Mouse (Mus musculus) brain, adult 2 months (tissue): ENCODE measurements around the gene Tnnt2.

Source experiments
- DNase-seq: peaks from one replicate; pipeline ENCODE4 v3.0.0; 2011; ENCODE audit warnings: low read depth, low spot score

The Tnnt2 gene

GRCm38 (mm10) chr1:135855344-135855687 is 19.2 kb downstream of the Tnnt2 start:
- DNase-seq = no peak

DNA sequence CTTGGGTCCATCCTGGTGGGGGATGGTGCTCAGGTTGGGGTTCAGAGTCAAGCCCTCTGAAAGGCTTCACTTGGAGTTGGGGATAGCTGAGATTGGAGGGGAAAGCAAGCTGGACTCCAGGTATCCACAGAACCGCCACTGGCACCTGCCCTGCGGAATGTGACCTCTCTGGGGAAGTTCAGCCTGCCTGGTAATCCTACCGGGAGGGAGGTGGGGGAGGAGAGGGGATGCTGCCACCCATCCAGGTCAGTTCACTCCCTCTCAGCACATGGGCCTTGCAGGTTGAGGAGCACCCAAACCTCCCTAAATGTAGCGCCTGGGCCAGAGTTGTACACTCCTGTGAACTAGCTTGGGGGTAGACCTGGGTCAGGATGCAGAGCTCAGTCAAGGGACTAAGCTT is 19.9 kb downstream of the Tnnt2 start:
- DNase-seq = no peak

DNA sequence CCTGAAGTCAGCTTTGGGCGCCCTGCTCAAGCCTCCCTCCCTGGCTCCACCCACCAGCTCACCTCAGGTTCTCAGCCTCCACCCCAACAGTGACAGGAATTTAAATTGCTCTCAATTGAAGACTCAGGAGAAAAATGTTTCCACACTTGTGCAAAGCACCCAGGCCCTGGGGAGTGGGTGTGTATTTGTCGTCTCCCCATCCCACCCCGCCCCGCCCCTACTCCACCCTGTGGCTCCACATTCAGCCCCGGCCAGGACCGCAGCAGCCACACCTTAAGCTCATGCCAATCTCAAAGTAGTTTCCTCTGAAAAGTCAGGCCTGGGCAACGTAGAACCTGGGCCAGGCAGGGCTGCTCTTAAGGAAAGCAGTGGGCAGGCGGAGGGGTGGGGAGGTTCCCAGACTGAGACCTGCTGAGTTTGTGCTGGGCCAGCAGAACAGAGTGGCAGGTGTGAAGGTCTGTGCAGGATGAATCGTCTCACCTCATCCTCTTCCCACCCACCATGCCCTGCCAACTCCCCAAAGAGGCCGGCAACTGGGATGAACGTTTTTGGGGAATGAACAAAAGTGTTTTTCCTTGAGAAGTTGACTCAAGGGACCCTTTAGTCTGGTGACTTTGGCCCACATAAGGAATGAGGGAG is 21.1 kb downstream of the Tnnt2 start:
- DNase-seq = no peak

GRCm38 (mm10) chr1:135858533-135858932 is 22.4 kb downstream of the Tnnt2 start:
- no peak for DNase-seq

GRCm38 (mm10) chr1:135861091-135861490 is 24.9 kb downstream of the Tnnt2 start:
- DNase-seq = no peak

- DNase-seq = no peak
Measured at GRCm38 (mm10) chr1:135861980-135862552, 25.9 kb downstream of the Tnnt2 start.

DNA sequence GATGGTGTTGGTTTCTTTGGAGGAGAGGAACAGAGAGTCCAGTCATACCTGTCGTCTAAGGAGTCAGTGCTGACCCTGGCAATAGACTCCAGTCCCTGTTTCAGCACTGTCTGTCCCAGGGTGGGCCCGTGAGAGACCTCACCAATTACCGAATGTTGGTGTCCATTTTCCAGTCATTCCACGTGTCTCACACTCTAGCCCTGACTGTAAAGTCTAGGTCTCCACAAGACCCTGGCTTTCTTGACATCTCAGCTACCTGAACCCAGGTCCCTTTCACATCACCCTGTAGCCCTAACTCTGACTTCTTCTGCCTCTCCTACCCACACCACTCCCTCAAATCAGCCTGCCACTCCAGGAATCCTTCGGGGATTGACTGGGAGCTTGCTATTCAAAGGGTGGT is 26.4 kb downstream of the Tnnt2 start:
- no peak for DNase-seq

DNA sequence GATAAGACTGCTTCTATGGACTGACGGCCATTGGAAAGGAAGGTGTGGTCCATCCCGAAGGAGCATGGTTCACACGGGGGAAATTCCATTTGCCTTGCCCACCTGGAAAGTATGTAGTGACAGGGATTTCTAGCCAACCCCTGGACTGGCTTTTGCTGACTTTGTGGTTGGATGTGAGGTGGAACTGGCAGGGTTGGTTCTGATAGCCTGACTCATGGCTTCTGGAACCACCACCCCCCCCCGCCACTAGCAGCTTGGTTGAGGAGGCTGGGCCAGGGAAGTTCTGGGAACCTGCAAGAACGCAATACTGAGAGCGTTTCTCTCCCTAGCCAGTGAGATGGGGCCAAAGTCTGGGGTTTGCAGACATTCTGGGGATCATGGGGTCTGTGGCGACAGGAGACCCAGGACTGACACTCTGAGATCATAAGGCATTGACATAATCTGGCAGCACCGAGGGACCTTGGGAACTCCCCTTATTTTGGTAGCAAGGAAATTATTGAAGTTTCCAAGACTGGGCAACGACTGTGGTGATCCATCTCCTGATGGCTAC is 27.7 kb downstream of the Tnnt2 start:
- no peak for DNase-seq

DNA sequence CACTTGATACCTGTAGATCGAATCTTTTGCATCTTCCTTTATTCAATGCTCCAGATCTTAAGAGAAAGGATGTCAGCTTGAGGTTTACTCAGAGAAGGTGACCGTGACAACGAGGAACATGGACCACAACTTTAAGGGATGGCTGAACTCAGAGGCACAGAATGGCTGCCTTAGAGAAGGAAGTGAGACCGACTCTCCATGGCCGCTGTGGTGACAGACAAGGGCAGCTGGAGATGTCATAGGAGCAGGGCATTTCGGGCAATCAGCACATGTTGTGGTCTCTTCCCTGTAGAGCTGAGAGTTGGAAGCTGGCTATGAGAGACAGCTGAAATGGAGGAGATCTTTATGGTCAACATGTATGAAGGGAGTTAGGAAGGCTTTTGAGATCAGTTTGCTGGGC is 28.7 kb downstream of the Tnnt2 start:
- DNase-seq = no peak

DNA sequence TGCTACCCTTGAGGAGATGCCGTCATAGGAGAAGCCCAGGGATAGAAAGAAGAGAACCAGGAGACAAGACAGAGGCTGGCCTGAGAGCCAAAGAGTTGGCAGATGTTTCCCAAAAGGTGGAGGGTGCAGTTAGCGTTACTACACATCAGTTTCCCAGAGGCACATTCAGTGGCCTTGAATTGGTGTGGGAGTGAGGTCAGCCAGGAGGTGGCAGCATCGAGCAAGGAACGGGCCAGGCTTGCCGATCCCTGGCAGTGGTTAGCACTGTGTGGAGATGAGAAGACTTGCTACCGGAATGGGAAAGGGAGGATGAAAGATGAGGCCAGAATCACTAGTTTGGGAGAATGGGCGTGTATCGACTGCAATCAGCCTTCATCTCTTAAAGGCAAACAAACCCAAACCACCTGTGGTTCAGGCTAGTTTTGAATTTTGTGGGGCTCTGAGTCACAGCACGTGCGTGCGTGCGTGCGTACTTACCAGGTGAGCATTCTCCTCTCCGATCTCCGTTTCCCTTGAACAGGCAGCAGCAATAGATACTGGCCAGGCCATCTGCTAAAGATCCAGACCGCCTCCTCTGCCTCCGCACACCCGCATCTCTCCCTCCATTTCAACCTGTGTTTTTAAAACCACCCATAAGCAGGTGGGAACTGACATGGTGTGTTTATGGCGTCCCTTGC is 29.5 kb downstream of the Tnnt2 start:
- DNase-seq = peak; percentile 89

DNA sequence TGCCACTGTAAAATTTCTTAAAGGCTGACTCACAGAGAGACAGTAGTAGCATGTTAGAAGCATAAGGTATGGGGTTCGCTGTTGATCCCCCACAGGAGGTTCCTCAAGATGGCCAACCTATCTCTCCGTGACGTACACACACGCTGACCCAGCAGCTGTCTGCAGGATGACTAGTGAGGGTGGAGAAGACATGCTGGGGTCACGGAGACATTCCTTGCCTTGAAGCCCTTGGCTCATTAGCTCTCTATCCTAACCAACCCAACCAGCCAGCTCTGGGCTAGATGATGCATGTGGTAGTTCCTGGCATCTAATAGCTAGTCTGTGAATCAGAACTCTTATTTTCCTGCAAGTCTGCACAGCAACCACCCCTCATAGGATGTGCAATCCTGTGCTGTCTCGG is 32.4 kb downstream of the Tnnt2 start:
- DNase-seq = peak; percentile 31

DNA sequence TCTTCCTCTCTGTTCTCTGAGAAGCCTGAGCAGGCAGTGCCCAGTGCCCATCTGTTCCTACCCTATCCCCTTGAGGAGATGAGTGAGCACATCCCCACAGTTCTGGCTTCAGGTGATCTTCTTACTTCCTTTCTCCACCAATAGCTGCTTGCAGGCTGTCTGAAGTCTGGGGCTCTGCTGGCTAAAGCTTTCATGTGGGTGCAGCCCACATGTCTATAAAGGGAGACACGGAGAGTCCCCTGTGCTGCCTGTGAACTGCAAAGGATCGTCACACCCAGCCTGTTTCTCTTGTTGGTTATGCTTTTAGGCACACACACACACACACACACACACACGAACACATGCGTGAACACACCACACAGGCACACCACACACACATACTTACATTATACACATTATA is 36.8 kb downstream of the Tnnt2 start:
- DNase-seq = peak; percentile 59

DNA sequence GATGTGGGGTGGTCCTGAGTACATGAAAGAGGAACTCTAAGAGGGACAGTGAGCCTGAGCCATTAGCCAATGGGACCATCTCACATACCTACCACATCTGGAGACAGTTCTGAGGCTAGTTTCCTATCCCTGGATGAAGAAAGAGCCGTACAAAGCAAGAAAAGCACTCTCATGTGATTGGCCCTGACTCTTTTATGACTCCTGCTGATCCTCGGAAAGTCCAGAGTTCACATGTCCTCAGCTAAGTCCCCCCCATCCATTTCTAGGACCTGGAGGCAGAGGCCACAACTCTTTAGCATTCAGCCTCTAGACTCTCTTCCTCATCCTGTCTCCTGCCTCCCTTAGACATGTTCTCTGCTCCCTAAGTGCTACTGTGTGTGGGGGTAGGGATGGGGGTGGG is 41.1 kb downstream of the Tnnt2 start:
- DNase-seq = no peak

- peak; percentile 77 for DNase-seq
Measured at GRCm38 (mm10) chr1:135882385-135883109, 46.4 kb downstream of the Tnnt2 start.

- no peak for DNase-seq
Measured at GRCm38 (mm10) chr1:135889461-135890185, 53.5 kb downstream of the Tnnt2 start.

DNA sequence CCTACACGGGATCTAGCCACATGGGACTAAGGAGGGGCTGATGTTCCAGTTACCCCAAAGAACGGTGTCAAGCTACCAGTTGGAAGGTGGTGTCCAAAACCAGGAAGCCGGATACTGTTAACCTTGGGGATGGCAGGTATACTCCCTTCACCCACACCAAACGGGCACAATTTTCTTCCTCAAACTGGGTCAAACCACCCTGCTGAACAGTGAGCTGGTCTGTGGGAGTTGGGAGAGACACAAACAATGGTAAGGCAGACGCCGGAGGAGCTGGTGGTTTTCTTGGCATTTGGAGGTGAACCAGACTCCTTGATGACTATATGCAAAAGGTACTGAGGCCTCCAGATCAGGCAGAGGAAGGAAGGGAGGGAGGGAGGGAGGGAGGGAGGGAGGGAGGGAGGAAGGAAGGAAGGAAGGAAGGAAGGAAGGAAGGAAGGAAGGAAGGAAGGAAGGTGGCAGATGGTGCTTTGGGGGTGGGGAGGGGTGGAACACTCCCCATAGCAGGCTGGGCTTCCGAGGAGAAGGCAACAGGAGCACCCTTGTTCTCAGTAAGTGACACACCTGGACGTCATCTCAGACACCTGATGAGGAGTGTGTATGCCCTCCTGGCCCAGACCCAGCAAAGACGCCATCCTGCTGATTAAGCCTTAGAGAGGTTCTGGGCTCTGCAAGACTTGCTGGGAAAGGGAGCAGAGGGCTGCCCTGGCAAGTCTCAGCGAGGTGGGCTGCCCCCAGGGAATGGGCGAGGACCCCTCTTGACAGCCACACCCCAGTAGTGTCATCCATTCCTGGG is 55.5 kb downstream of the Tnnt2 start:
- peak; percentile 63 for DNase-seq

DNA sequence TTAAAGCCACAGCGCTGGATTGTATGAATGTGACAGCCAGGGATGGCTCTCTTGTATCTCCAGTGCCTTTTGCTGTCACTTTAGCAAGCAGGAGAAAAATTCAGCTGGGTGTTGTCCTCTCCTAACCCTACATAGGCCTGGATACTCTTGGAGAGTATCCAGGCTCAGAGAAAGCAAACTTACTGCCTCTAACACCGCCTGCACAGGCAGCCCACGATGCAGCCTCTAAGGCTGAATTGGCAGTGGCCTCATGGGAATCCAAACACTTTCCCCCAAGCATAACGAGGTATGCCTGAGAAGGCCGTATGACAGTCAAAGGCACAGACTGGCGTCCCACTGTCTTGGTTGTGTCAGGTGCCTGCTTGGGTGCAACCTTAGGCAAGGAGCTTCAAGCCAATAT is 56.1 kb downstream of the Tnnt2 start:
- DNase-seq = peak; percentile 59

- no peak for DNase-seq
Measured at GRCm38 (mm10) chr1:135892764-135893163, 56.6 kb downstream of the Tnnt2 start.

GRCm38 (mm10) chr1:135893377-135893776 is 57.2 kb downstream of the Tnnt2 start:
- no peak for DNase-seq

GRCm38 (mm10) chr1:135895367-135895766 is 59.2 kb downstream of the Tnnt2 start:
- DNase-seq = no peak

GRCm38 (mm10) chr1:135899295-135899694 is 63.1 kb downstream of the Tnnt2 start:
- DNase-seq = no peak
